Mouse (Mus musculus) brain, embryonic 14.5 days (tissue): ENCODE data around the gene Atg13.

ENCODE experiments used
- CTCF ChIP-seq: fragments of 200-500 bp; IDR thresholded peaks from 2 replicates; pipeline ENCODE4 v1.5.1; 2012; ENCODE audit warnings: inconsistent platforms, mild to moderate bottlenecking, moderate library complexity, borderline replicate concordance; ENCODE audit not compliant: insufficient read depth, insufficient read length; ENCODE audit errors: extremely low read depth
- POLR2A ChIP-seq: fragments of 200-500 bp; IDR thresholded peaks from 2 replicates; pipeline ENCODE4 v1.6.1; 2012; ENCODE audit warnings: mild to moderate bottlenecking, inconsistent platforms, borderline replicate concordance; ENCODE audit not compliant: poor library complexity, insufficient read depth, insufficient read length, severe bottlenecking; ENCODE audit errors: extremely low read depth

- TF ChIP-seq POLR2A (peak; percentile 78; the same call in 1 of the 2 replicates), CTCF (no peak)
Measured at GRCm38 (mm10) chr2:91710272-91711234, at the start of gene Atg13, which contains the start of gene Harbi1.
